Mouse (Mus musculus) embryonic facial prominence, embryonic 14.5 days (tissue): ENCODE data around the gene Emx2. TPM values are rescaled to one million over a fixed set of nuclear protein-coding genes. Genes with fewer than 3 reads are reported as not detected.

Experiments used
- polyA plus RNA-seq: library from polyadenylated mRNA; unstranded; fragments of >200 nt; fragmentation: Nextera tagmentation; extraction: Ambion mirVana; gene quantifications from 2 replicates; pipeline ENCODE4 v1.2.1, GENCODE M21; 2014

The Emx2 gene
- polyA plus RNA-seq, 1 experiment from 2014 or later = 6.9 TPM

Other genes starting within 250 kb of the Emx2 start
- 0.18 TPM in 1 of 2 replicates, not detected in the other for gene Kcnk18, start 239.2 kb upstream of the Emx2 start, polyA plus RNA-seq
- gene Slc18a2, start 197.5 kb upstream of the Emx2 start, polyA plus RNA-seq = 7.9 and 9.0 TPM in 2 replicates
- 31.0 and 42.8 TPM in 2 replicates for gene Rps12-ps3, start 136.1 kb upstream of the Emx2 start, polyA plus RNA-seq
- 15.1 and 15.7 TPM in 2 replicates for gene Pdzd8, start 112.6 kb upstream of the Emx2 start, polyA plus RNA-seq